Mouse (Mus musculus) forebrain, embryonic 11.5 days (tissue): ENCODE data around the gene Atg2a. TPM values are rescaled to one million over a fixed set of nuclear protein-coding genes. Genes with fewer than 3 reads are reported as not detected.
"Not testable (repeated sequence)": the region's sequence is repeated elsewhere in the genome, so short reads cannot be mapped to it uniquely, and the experiment has no call there.

Source experiments
- ATAC-seq: fragments of 200-750 bp; cut with Nextera tagmentation; replicated peaks from 2 replicates; pipeline ENCODE4 v1.8.0; 2017; ENCODE audit warnings: moderate TSS enrichment; ENCODE audit not compliant: low FRiP score
- DNase-seq: peaks from one replicate; pipeline ENCODE4 v3.0.0-alpha.2; 2017; ENCODE audit warnings: low spot score
- H3K27ac ChIP-seq: fragments of 300-500 bp; sonication (generic); 2 replicates; pipeline ENCODE4 v1.5.1; 2014; ENCODE audit warnings: low read depth, low read length
- H3K27me3 ChIP-seq: fragments of 300-500 bp; sonication (generic); 2 replicates; pipeline ENCODE4 v1.6.1; 2014; ENCODE audit warnings: mild to moderate bottlenecking, low read length, mixed read lengths; ENCODE audit not compliant: control insufficient read depth, insufficient read depth
- H3K36me3 ChIP-seq: fragments of 300-500 bp; sonication (generic); 2 replicates; pipeline ENCODE4 v1.6.1; 2014; ENCODE audit warnings: mild to moderate bottlenecking, low read length, moderate library complexity, mixed read lengths; ENCODE audit not compliant: control insufficient read depth, insufficient read depth
- H3K4me1 ChIP-seq: fragments of 300-500 bp; sonication (generic); replicated peaks from 2 replicates; pipeline ENCODE4 v1.6.1; 2014; ENCODE audit warnings: low read length, mixed read lengths; ENCODE audit not compliant: control insufficient read depth, insufficient read depth
- H3K4me2 ChIP-seq: fragments of 300-500 bp; sonication (generic); 2 replicates; pipeline ENCODE4 v1.6.1; 2014; ENCODE audit warnings: low read depth, mild to moderate bottlenecking, low read length, moderate library complexity, mixed read lengths; ENCODE audit not compliant: severe bottlenecking
- H3K4me3 ChIP-seq: fragments of 300-500 bp; sonication (generic); 2 replicates; pipeline ENCODE4 v1.5.1; 2014; ENCODE audit warnings: low read depth, low read length
- H3K9ac ChIP-seq: fragments of 300-500 bp; sonication (generic); 2 replicates; pipeline ENCODE4 v1.6.1; 2014; ENCODE audit warnings: low read length
- H3K9me3 ChIP-seq: fragments of 300-500 bp; sonication (generic); 2 replicates; pipeline ENCODE4 v1.6.1; 2016; ENCODE audit warnings: low read length, mixed read lengths; ENCODE audit not compliant: control insufficient read depth
- WGBS: fragments of 180-500 bp; shearing (Covaris S2); extraction: QIAGEN DNeasy Blood & Tissue Kit; methylation state at CpG from one replicate; pipeline ENCODE4 v1.1.7; 2014; 5-methylcytosine and 5-hydroxymethylcytosine counted together
- microRNA counts: library from miRNA; unstranded; fragments of <30 nt; microRNA quantifications from one replicate; lab custom pipeline; 2015
- microRNA-seq: library from miRNA; unstranded; fragments of <30 nt; microRNA quantifications from one replicate; pipeline ENCODE4, GENCODE M21; 2016; ENCODE audit not compliant: insufficient number of aligned reads
- polyA plus RNA-seq: library from polyadenylated mRNA; unstranded; fragments of >200 nt; fragmentation: Nextera tagmentation; extraction: Ambion mirVana; gene quantifications from 2 replicates; pipeline ENCODE4 v1.2.1, GENCODE M21; 2014

Atg2a gene
- polyA plus RNA-seq, 1 experiment from 2014 or later = 12.3 TPM

- 86% methylated on average over 9 of the region's 9 CpGs for WGBS
- H3K4me2 ChIP-seq = no peak overlapping the region
- no peak overlapping the region for H3K9ac ChIP-seq
- H3K36me3 ChIP-seq = no peaks in the 10 kb centered on the region
- no peak for ATAC-seq
- H3K27me3 ChIP-seq = no peaks in the 10 kb centered on the region
- H3K4me3 ChIP-seq = no peak overlapping the region
- no peaks in the 10 kb centered on the region for H3K9me3 ChIP-seq
- no peak overlapping the region for H3K27ac ChIP-seq
- peaks cover 3% of the 10 kb centered on the region; the same call in 1 of the 2 replicates for H3K4me1 ChIP-seq
- DNase-seq = no peak
Observed at GRCm38 (mm10) chr19:6307733-6308531, 66.5 kb downstream of the Atg2a start.

- ATAC-seq (no peak), DNase-seq (no peak)
- Histone ChIP-seq H3K27me3 (no peaks in the 10 kb centered on the region), H3K4me1 (peaks cover 3% of the 10 kb centered on the region; the same call in 1 of the 2 replicates), H3K9me3 (no peaks in the 10 kb centered on the region), H3K27ac (no peak overlapping the region), H3K4me3 (no peak overlapping the region), H3K4me2 (no peak overlapping the region), H3K9ac (no peak overlapping the region), H3K36me3 (no peaks in the 10 kb centered on the region)
- WGBS = 92% methylated on average over 5 of the region's 5 CpGs
Observed at GRCm38 (mm10) chr19:6310181-6310580, 68.7 kb downstream of the Atg2a start.

GRCm38 (mm10) chr19:6311783-6312182 is 70.3 kb downstream of the Atg2a start:
- not testable (repeated sequence) for H3K9ac ChIP-seq, H3K9me3 ChIP-seq, H3K36me3 ChIP-seq, ATAC-seq, H3K27me3 ChIP-seq, H3K4me3 ChIP-seq, H3K4me2 ChIP-seq, H3K4me1 ChIP-seq, H3K27ac ChIP-seq, DNase-seq
- WGBS = 98% methylated on average over 3 of the region's 3 CpGs

MicroRNAs within 50 kb of the gene (microRNA counts, 519-probe panel; counts per million panel counts)
- 31.2 counts per million for microRNA mmu-miR-192 (lab: Ali Mortazavi, UCI)

Small RNA genes lying within 50 kb of the gene (microRNA-seq; reads per million reads assigned to microRNA genes)
- 103 reads per million, percentile 35 among the genes with 10 or more reads in this experiment for gene Mir192
- 107 reads per million, percentile 35 among the genes with 10 or more reads in this experiment for gene Mir194-2

Other genes starting within 250 kb of the Atg2a start
- 3.9 and 5.3 TPM in 2 replicates for gene Capn1, start 225.8 kb upstream of the Atg2a start, polyA plus RNA-seq
- 29.1 and 35.8 TPM in 2 replicates for gene Syvn1, start 195.1 kb upstream of the Atg2a start, polyA plus RNA-seq
- gene Mrpl49, start 183.9 kb upstream of the Atg2a start, polyA plus RNA-seq = 86.8 and 89.2 TPM in 2 replicates
- 729 and 755 TPM in 2 replicates for gene Fau, start 183.8 kb upstream of the Atg2a start, polyA plus RNA-seq
- 39.6 and 42.5 TPM in 2 replicates for gene Znhit2, start 180.5 kb upstream of the Atg2a start, polyA plus RNA-seq
- gene Tm7sf2, start 173.3 kb upstream of the Atg2a start, polyA plus RNA-seq = 31.7 and 33.3 TPM in 2 replicates
- gene Vps51, start 164.4 kb upstream of the Atg2a start, polyA plus RNA-seq = 60.3 and 61.8 TPM in 2 replicates
- gene Tmem262, start 161.6 kb upstream of the Atg2a start, polyA plus RNA-seq = not detected in 2 replicates
- gene Gm28374, start 159.4 kb upstream of the Atg2a start, polyA plus RNA-seq = 1.2 and 1.5 TPM in 2 replicates
- 62.5 and 75.0 TPM in 2 replicates for gene Zfpl1, start 156.7 kb upstream of the Atg2a start, polyA plus RNA-seq
- 75.5 and 76.7 TPM in 2 replicates for gene Cdca5, start 156.7 kb upstream of the Atg2a start, polyA plus RNA-seq
- gene AC131692.1, start 147.2 kb upstream of the Atg2a start, polyA plus RNA-seq = 0.90 and 1.3 TPM in 2 replicates
- gene Naaladl1, start 135.9 kb upstream of the Atg2a start, polyA plus RNA-seq = 0.93 and 1.0 TPM in 2 replicates
- gene Sac3d1, start 123.0 kb upstream of the Atg2a start, polyA plus RNA-seq = 64.5 and 73.7 TPM in 2 replicates
- gene Snx15, start 113.4 kb upstream of the Atg2a start, polyA plus RNA-seq = 27.4 and 30.9 TPM in 2 replicates
- not detected in 2 replicates for gene Batf2, start 100.7 kb upstream of the Atg2a start, polyA plus RNA-seq
- gene Arl2, start 100.1 kb upstream of the Atg2a start, polyA plus RNA-seq = 72.2 and 79.6 TPM in 2 replicates
- gene Majin, start 57.3 kb upstream of the Atg2a start, polyA plus RNA-seq = not detected in 2 replicates
- 0.65 TPM in 1 of 2 replicates, not detected in the other for gene Gpha2, start 15.3 kb upstream of the Atg2a start, polyA plus RNA-seq
- gene Ppp2r5b, start 5.8 kb upstream of the Atg2a start, polyA plus RNA-seq = 41.4 and 45.6 TPM in 2 replicates
- gene Ehd1, start 35.1 kb downstream of the Atg2a start, polyA plus RNA-seq = 72.6 and 74.2 TPM in 2 replicates
- 0.55 TPM in 2 replicates for gene Cdc42bpg, start 64.8 kb downstream of the Atg2a start, polyA plus RNA-seq
- gene Men1, start 93.3 kb downstream of the Atg2a start, polyA plus RNA-seq = 83.5 and 97.8 TPM in 2 replicates
- gene Map4k2, start 99.5 kb downstream of the Atg2a start, polyA plus RNA-seq = 11.8 and 13.7 TPM in 2 replicates
- 275 and 283 TPM in 2 replicates for gene Sf1, start 122.0 kb downstream of the Atg2a start, polyA plus RNA-seq
- 1.2 TPM in 2 replicates for gene Pygm, start 142.7 kb downstream of the Atg2a start, polyA plus RNA-seq
- gene Rasgrp2, start 157.7 kb downstream of the Atg2a start, polyA plus RNA-seq = 9.5 and 12.9 TPM in 2 replicates
- 8.1 and 10.4 TPM in 2 replicates for gene Nrxn2, start 177.1 kb downstream of the Atg2a start, polyA plus RNA-seq